Mouse (Mus musculus): Measurements from ENCODE around the gene Tmem50b.
"Not testable (repeated sequence)": the region's sequence is repeated elsewhere in the genome, so short reads cannot be mapped to it uniquely, and the experiment has no call there.

Tmem50b gene

GRCm38 (mm10) chr16:91538513-91538912 is 59.1 kb downstream of the Tmem50b start:
- no peak for DNase-seq (ENCODE audit: low spot score)

GRCm38 (mm10) chr16:91538051-91538450 is 59.5 kb downstream of the Tmem50b start:
- DNase-seq (ENCODE audit: low spot score), result no peak

GRCm38 (mm10) chr16:91537065-91537464 is 60.5 kb downstream of the Tmem50b start:
- no peak for DNase-seq (ENCODE audit: low spot score)

GRCm38 (mm10) chr16:91536372-91536771 is 61.2 kb downstream of the Tmem50b start:
- no peak for DNase-seq (ENCODE audit: low spot score)

GRCm38 (mm10) chr16:91534888-91535287 is 62.7 kb downstream of the Tmem50b start:
- no peak for DNase-seq (ENCODE audit: low spot score)

GRCm38 (mm10) chr16:91534477-91534876 is 63.1 kb downstream of the Tmem50b start:
- DNase-seq (ENCODE audit: low spot score), result no peak

GRCm38 (mm10) chr16:91533097-91534001 is 64.3 kb downstream of the Tmem50b start:
- DNase-seq (ENCODE audit: low spot score), result no peak

GRCm38 (mm10) chr16:91532429-91532828 is 65.2 kb downstream of the Tmem50b start:
- no peak for DNase-seq (ENCODE audit: low spot score)

- DNase-seq (ENCODE audit: low spot score), result no peak
These were observed 65.7 kb downstream of the Tmem50b start for GRCm38 (mm10) chr16:91531856-91532255.

GRCm38 (mm10) chr16:91530830-91531229 is 66.8 kb downstream of the Tmem50b start:
- DNase-seq (ENCODE audit: low spot score), result not testable (repeated sequence)

GRCm38 (mm10) chr16:91528578-91528977 is 69.0 kb downstream of the Tmem50b start:
- no peak for DNase-seq (ENCODE audit: low spot score)

GRCm38 (mm10) chr16:91527500-91527899 is 70.1 kb downstream of the Tmem50b start:
- DNase-seq (ENCODE audit: low spot score), result no peak

- DNase-seq (ENCODE audit: low spot score), result no peak
These were observed 70.5 kb downstream of the Tmem50b start for GRCm38 (mm10) chr16:91527051-91527450.

GRCm38 (mm10) chr16:91526274-91526673 is 71.3 kb downstream of the Tmem50b start:
- no peak for DNase-seq (ENCODE audit: low spot score)

All from testis, postnatal 14 days (tissue).